Mouse (Mus musculus) ovary, adult 18-20 months (tissue): ENCODE results near the gene Col18a1.
A peak's percentile ranks its signal among the peaks of the same experiment; 100 is the strongest.

Source experiments
- DNase-seq: peaks from one replicate; pipeline ENCODE4 v3.0.0; 2022; ENCODE audit warnings: low spot score, mixed read lengths

Gene Col18a1

DNA sequence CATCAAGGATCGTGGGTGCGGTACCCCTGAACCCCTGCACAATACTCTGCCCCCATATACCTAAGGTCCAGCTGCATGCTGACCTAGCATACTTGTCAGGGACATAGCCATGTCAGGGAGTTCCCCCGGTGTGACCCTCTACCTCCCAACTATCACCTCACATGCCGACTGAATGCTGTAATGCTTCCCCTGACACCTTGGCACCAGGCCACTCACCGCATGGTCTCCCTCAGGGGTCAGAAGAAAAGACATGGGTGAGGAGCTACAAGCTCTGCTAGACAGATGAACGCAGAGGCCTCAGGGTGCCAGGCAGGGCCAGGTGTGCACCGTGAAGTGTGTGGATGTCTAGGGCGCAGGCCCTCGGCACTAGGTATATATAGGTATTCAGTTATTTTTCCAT, 56.3 kb downstream of the Col18a1 start:
- no peak for DNase-seq

- DNase-seq = no peak
These were observed 58.2 kb downstream of the Col18a1 start for GRCm38 (mm10) chr10:77108106-77108505.

GRCm38 (mm10) chr10:77104327-77104726, 62.0 kb downstream of the Col18a1 start:
- DNase-seq = no peak

- no peak for DNase-seq
These were observed 62.7 kb downstream of the Col18a1 start for GRCm38 (mm10) chr10:77103689-77104088.

DNA sequence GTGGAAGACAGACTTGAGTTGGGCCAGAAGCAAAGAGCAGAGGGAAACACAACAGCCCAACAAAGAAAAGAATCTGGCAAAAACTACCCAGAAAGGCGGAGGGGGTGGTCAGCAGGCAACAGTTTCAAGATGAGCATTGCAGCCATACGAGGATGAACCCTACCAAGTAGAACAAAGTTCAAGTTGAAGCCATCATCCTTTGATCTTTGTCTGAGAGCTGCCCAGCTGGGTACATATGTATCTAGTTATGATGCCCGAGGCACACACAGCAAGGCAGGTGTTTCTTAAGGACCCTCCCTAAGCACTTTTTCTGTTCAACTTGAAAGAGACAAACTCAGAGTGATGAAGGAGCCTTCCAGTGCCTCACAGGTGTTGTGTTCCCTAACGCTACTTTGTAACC, 66.6 kb downstream of the Col18a1 start:
- DNase-seq = no peak

- DNase-seq = no peak
These were observed 67.7 kb downstream of the Col18a1 start for GRCm38 (mm10) chr10:77098619-77099018.

DNA sequence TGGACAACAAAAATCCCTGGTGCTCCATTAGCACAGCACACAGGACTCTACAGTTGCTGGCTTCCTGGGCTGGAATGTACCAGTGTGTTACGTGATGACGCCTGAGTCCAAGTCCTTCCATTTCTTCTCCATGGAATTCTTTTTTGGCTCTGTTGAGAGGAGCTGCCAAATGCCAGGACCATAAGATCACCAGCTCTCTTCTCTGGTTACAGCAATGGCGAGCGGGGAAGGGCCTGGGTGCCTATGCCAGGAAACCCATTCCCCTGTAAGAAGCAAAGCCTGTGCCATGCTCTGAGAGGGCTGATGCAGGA, 68.5 kb downstream of the Col18a1 start:
- DNase-seq = no peak

DNA sequence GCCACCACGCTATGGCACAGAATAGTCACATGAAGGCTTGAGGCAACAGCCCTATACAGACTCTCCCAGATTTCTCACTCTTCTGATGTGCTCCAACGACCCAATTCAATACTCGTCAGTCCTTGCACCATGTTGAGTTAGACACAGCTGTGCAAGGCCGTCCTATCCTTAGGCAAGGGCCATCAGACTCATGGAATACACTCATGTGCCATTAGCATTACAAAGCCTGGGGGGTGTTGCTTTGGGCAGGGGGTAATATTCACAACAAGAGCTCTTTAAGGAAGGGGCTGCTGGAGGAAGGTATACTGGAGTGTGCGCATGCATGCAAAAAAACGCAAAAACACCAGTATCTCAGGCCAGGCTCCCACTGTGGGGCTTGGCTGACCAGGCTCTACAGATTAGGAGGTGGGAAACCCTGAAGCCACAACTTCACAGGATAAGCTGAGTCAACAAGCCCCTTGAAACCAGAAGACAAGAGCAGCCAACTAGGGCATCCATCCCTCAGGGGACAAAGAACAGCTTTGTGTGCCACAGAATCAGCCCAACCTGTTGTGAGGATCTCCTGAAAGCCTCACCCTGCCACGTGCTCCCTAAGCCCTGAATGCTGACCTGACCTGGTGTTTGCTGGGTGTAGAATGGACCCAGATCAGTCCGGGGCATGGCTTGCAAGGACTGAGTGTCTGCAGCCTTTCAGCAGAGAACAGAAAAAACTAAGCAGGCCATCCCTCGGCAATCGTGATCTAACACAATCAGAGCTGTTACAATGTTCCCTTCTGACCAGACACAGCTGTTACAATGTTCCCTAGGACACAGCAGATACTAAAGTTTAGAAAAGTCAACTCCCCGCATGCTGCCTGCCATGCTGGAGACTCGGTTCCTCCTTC, 69.1 kb downstream of the Col18a1 start:
- DNase-seq = no peak

- DNase-seq = no peak
These were observed 70.7 kb downstream of the Col18a1 start for GRCm38 (mm10) chr10:77095666-77096065.

GRCm38 (mm10) chr10:77093817-77094216, 72.5 kb downstream of the Col18a1 start:
- no peak for DNase-seq

GRCm38 (mm10) chr10:77091538-77092097, 74.7 kb downstream of the Col18a1 start:
- no peak for DNase-seq

DNA sequence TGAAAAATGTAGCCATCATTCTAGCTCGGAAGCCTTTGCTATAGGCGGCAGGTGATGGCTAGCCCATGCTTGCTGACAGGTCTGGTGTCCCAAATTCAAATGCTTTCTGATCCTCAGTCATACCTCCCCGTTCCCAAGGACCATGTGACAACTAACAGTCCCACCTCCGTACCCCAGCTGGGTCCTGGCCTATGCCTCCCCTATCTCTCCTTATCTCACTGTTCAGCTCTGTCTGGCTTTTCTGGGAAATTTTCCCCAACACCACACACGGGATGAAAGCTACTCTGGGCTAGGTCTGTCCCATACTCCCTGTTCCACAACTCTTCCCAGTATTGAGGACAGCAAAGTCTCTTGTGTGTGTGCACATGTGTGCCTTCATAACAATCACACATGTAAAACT, 76.3 kb downstream of the Col18a1 start:
- DNase-seq = no peak

DNA sequence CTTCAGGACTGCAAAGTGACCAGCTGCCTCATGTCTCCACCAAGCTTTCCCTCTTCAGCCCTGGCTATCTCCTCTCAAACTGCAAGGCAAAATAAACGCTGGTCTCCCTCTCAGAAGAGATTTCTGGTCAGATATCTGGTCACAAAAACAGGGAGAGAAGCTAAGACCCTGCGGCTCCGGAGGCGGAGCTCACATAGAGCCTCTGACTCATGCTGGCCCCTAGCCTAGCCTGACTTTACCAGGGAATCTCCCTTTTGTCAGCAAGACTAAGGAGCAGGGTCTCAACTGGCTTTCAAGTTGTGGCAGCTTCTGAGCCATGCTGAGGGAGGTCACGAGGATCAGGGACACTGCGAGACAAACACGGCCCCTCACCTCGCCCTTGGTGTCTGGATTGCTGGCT, 77.0 kb downstream of the Col18a1 start:
- DNase-seq = peak; percentile 40

DNA sequence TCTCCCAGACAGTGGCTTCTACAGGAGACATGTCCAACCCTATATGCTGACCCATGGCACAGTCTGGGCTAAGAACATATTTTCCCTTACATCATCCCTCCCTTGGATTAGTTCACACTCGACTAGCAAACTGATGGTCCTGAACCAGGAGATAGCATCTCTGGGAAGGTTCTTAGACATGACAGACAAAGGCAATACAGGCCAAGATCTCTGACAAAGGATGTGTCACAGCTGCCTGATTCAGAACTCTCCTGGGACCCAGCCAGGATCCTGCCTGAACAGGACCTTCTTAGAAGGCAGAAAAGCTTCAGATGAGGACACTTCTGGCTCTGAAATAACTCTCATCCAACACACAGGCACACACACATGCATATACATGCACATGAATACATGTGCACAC, 81.8 kb downstream of the Col18a1 start:
- no peak for DNase-seq

DNA sequence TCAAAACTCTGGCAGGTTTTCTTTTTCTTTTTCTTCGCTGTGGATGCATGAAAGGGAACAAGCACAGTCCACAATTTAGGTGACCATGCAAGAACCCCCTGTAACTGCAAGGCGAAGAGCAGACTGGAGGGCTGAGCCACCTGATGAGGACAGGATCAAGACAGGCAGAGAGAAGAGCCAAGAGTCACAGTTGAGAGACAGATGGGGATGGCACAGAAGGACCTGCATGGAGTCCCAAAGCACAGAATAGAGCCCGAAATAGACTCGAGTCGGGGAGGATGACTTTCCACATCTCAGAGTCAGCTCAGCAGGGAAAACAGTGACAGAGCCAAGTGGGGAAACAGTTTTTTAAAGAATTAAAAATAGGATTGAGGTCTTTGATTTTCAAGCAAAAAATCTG, 83.4 kb downstream of the Col18a1 start:
- DNase-seq = no peak

- DNase-seq = no peak
These were observed 83.9 kb downstream of the Col18a1 start for GRCm38 (mm10) chr10:77082453-77082852.

DNA sequence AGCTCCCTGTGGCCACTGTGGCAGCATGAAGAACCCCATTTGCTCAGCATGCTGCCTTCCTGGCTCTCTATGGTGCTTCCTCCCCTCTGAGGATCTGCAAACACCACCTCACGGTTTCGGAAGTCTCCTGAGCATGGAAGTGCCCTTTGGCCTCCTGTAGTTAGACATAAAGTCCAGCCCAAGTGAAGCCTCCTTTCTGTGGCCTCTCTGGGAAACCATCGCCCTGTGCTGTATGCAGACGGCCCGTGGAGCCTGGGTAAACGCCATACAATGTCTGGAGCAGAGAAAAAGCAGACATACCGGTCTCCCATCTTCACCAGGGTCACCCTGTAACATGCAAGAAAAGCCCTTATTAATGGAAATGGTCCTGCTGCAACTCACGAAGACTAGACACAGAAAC, 87.4 kb downstream of the Col18a1 start:
- no peak for DNase-seq

DNA sequence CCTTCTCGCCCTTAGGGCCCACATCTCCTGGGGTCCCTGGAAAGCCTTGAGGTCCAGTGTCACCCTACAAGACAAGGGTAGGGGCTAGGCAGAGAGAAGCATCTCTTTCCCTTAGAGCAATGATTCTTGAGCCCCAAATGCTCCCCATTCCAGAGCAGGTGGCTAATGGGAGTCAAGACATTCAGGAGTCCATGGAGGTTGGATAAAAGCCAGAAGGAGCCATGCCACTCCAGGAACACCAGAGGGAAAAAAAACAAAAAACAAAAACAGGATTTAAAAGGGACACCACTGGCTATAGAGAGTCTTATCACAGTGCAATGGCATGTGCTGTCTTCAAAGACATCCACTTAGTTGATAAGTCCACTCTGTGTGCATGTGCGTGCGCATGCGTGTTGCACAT, 87.9 kb downstream of the Col18a1 start:
- DNase-seq = no peak

GRCm38 (mm10) chr10:77074276-77074974, 91.9 kb downstream of the Col18a1 start:
- no peak for DNase-seq

DNA sequence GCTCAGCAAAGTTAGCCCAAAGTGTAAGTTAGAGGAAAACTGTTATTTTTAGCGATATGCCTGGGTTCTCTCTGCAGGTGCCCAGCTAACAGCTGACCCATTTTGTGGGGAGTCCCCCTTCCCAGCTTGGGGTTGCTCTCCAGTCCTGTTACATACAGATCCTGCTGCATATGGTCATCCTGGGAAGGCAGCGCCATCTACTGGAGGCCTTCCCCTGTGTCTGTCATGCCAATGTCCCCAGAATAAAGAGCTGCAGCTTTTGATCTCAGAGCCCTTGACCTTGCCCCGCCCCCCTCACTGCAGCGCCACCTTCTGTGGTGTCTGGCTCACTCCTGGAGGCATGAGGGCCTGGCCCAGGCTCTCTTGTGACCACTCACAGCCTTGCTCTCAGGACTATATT, 96.3 kb downstream of the Col18a1 start:
- DNase-seq = no peak

- DNase-seq = no peak
These were observed 97.9 kb downstream of the Col18a1 start for GRCm38 (mm10) chr10:77068469-77068868.

DNA sequence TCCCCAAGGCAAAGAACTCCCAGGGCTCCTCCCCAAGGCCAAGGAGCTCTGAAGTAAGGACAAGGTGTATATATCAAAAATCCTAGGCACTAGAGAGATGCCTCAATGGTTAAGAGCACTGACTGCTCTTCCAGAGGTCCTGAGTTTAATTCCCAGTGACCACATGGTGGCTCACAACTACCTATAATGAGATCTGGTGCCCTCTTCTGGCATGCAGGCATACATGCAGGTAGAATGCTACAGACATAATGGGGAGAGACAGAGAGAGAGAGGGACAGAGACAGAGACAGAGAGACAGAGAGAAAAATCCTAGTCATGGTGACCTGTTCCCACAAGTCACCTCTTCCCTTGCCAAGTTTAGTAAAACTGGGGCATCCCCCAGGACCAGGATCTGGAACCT, 101.7 kb downstream of the Col18a1 start:
- DNase-seq = no peak

- no peak for DNase-seq
These were observed 102.1 kb downstream of the Col18a1 start for GRCm38 (mm10) chr10:77064239-77064638.
